Mouse (Mus musculus): Measurements from ENCODE around the gene Alx3. TPM values are rescaled to one million over a fixed set of nuclear protein-coding genes. Genes with fewer than 3 reads are reported as not detected.
A peak's percentile ranks its signal among the peaks of the same experiment; 100 is the strongest.

Gene Alx3
- polyA plus RNA-seq, 1 experiment from 2014 or later: not detected

DNA sequence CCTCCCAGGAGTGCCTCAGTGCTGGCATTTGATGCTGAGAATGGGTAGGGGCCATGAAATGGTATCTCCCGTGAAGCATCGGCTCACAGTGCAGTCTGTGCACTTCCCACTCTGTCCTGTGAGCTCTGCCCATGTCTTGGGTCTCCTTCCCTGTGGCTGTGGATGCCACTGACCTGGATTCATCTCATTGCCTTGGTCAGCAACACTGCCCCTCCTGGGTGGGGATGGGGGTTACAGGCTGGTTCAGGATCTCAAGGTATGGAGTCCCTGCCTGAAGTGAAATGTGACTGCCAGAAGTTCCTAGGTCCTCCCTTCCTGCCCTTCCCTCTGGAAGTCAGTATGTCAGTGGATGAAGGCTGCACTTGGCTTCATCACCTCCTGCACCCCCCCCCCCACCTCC lies 32.7 kb upstream of the Alx3 start:
- WGBS: 80% methylated on average over 2 of the region's 2 CpGs

GRCm38 (mm10) chr3:107562591-107562990 lies 32.2 kb upstream of the Alx3 start:
- no peak for ATAC-seq (ENCODE audit: insufficient number of reproducible peaks, insufficient read depth, low FRiP score, low read depth)
- Histone ChIP-seq H3K9me3 (ENCODE audit: control insufficient read depth, low read depth, low read length) (no peaks in the 10 kb centered on the region), H3K36me3 (ENCODE audit: control insufficient read depth, insufficient read depth, low read length) (no peaks in the 10 kb centered on the region), H3K4me3 (ENCODE audit: low read depth, low read length) (no peak overlapping the region), H3K27ac (ENCODE audit: low read length) (no peak overlapping the region), H3K9ac (replicated peaks; ENCODE audit: low read depth, low read length) (no peak overlapping the region), H3K27me3 (ENCODE audit: control insufficient read depth, insufficient read depth, low read length) (no peaks in the 10 kb centered on the region), H3K4me2 (replicated peaks; ENCODE audit: low read depth, low read length) (no peak overlapping the region), H3K4me1 (ENCODE audit: control insufficient read depth, insufficient read depth, low read length) (no peaks in the 10 kb centered on the region)
- WGBS: 78% methylated on average over 4 of the region's 4 CpGs

More for the DNA sequence above, 32.7 kb upstream of the Alx3 start:
- no peak overlapping the region for H3K27ac ChIP-seq (ENCODE audit: low read length)
- H3K9ac ChIP-seq (replicated peaks; ENCODE audit: low read depth, low read length): no peak overlapping the region
- no peaks in the 10 kb centered on the region for H3K27me3 ChIP-seq (ENCODE audit: control insufficient read depth, insufficient read depth, low read length)
- H3K4me3 ChIP-seq (ENCODE audit: low read depth, low read length): no peak overlapping the region
- no peaks in the 10 kb centered on the region for H3K9me3 ChIP-seq (ENCODE audit: control insufficient read depth, low read depth, low read length)
- ATAC-seq (ENCODE audit: insufficient number of reproducible peaks, insufficient read depth, low FRiP score, low read depth): no peak
- no peaks in the 10 kb centered on the region for H3K4me1 ChIP-seq (ENCODE audit: control insufficient read depth, insufficient read depth, low read length)
- H3K4me2 ChIP-seq (replicated peaks; ENCODE audit: low read depth, low read length): no peak overlapping the region
- H3K36me3 ChIP-seq (ENCODE audit: control insufficient read depth, insufficient read depth, low read length): no peaks in the 10 kb centered on the region

- peak; percentile 40; the same call in 1 of the 2 replicates for ATAC-seq (ENCODE audit: insufficient number of reproducible peaks, insufficient read depth, low FRiP score, low read depth)
- no peak overlapping the region for H3K4me3 ChIP-seq (ENCODE audit: low read depth, low read length)
- no peaks in the 10 kb centered on the region for H3K36me3 ChIP-seq (ENCODE audit: control insufficient read depth, insufficient read depth, low read length)
- no peak overlapping the region for H3K9ac ChIP-seq (replicated peaks; ENCODE audit: low read depth, low read length)
- no peaks in the 10 kb centered on the region for H3K9me3 ChIP-seq (ENCODE audit: control insufficient read depth, low read depth, low read length)
- H3K4me1 ChIP-seq (ENCODE audit: control insufficient read depth, insufficient read depth, low read length): no peaks in the 10 kb centered on the region
- H3K4me2 ChIP-seq (replicated peaks; ENCODE audit: low read depth, low read length): no peak overlapping the region
- no peaks in the 10 kb centered on the region for H3K27me3 ChIP-seq (ENCODE audit: control insufficient read depth, insufficient read depth, low read length)
- WGBS: 39% methylated on average over 4 of the region's 4 CpGs
- H3K27ac ChIP-seq (ENCODE audit: low read length): no peak overlapping the region
Measured at GRCm38 (mm10) chr3:107563880-107564279, 31.0 kb upstream of the Alx3 start.

DNA sequence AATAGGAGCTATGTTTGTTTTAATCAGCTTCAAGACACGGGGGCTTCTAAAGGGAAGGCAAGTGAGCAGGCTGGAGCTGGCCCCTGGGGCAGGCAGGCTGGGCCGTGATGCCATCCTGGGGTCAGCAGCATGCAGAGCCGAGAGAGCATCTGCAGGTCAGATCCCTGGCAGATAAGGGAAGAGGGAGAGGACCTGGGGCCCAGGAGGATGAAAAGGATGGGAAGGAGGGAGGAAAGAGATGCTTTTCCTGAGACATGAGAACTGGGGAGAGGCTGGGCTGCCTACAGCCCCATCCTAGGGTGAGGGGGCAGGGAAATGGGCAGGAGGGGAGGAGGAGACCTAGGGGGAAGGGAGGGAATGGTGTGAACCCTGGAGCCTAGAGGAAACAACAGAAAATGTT lies 29.5 kb upstream of the Alx3 start:
- H3K36me3 ChIP-seq (ENCODE audit: control insufficient read depth, insufficient read depth, low read length): no peaks in the 10 kb centered on the region
- no peaks in the 10 kb centered on the region for H3K9me3 ChIP-seq (ENCODE audit: control insufficient read depth, low read depth, low read length)
- no peaks in the 10 kb centered on the region for H3K27me3 ChIP-seq (ENCODE audit: control insufficient read depth, insufficient read depth, low read length)
- H3K27ac ChIP-seq (ENCODE audit: low read length): no peak overlapping the region
- no peak overlapping the region for H3K4me3 ChIP-seq (ENCODE audit: low read depth, low read length)
- 15% methylated on average over 3 of the region's 3 CpGs for WGBS
- no peak overlapping the region for H3K4me2 ChIP-seq (replicated peaks; ENCODE audit: low read depth, low read length)
- H3K4me1 ChIP-seq (ENCODE audit: control insufficient read depth, insufficient read depth, low read length): no peaks in the 10 kb centered on the region
- H3K9ac ChIP-seq (replicated peaks; ENCODE audit: low read depth, low read length): no peak overlapping the region
- ATAC-seq (ENCODE audit: insufficient number of reproducible peaks, insufficient read depth, low FRiP score, low read depth): no peak

DNA sequence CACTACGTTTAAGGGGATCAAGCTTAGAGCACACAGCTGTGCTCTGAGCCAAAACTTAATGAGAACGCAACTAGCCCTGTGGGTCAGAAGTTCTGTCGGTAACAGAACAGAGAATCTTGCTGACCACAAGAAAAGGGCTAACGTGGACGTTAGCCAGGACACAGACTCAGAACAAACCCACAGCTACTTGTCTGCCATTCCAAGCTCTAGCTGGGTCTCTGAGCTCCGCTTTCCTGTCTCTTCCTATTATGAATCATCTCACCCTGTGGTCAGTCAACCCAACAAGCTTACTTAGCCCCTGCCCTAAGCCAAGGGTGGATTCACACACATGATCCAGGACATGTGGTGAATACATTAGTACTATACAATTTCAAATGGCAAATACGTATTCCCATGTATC lies 27.1 kb upstream of the Alx3 start:
- Histone ChIP-seq H3K4me1 (ENCODE audit: control insufficient read depth, insufficient read depth, low read length) (no peaks in the 10 kb centered on the region), H3K4me3 (ENCODE audit: low read depth, low read length) (no peak overlapping the region), H3K27me3 (ENCODE audit: control insufficient read depth, insufficient read depth, low read length) (no peaks in the 10 kb centered on the region), H3K4me2 (replicated peaks; ENCODE audit: low read depth, low read length) (no peak overlapping the region), H3K36me3 (ENCODE audit: control insufficient read depth, insufficient read depth, low read length) (no peaks in the 10 kb centered on the region), H3K27ac (ENCODE audit: low read length) (no peak overlapping the region), H3K9me3 (ENCODE audit: control insufficient read depth, low read depth, low read length) (no peaks in the 10 kb centered on the region), H3K9ac (replicated peaks; ENCODE audit: low read depth, low read length) (no peak overlapping the region)
- 74% methylated on average over 7 of the region's 7 CpGs for whole genome bisulfite sequencing
- ATAC-seq (ENCODE audit: insufficient number of reproducible peaks, insufficient read depth, low FRiP score, low read depth): no peak

- no peak for ATAC-seq (ENCODE audit: insufficient number of reproducible peaks, insufficient read depth, low FRiP score, low read depth)
- no peaks in the 10 kb centered on the region for H3K27me3 ChIP-seq (ENCODE audit: control insufficient read depth, insufficient read depth, low read length)
Measured at GRCm38 (mm10) chr3:107568721-107569120, 26.1 kb upstream of the Alx3 start.

GRCm38 (mm10) chr3:107571205-107571604 lies 23.6 kb upstream of the Alx3 start:
- H3K36me3 ChIP-seq (ENCODE audit: control insufficient read depth, insufficient read depth, low read length): no peaks in the 10 kb centered on the region
- no peaks in the 10 kb centered on the region for H3K27me3 ChIP-seq (ENCODE audit: control insufficient read depth, insufficient read depth, low read length)
- H3K4me1 ChIP-seq (ENCODE audit: control insufficient read depth, insufficient read depth, low read length): no peaks in the 10 kb centered on the region
- no peaks in the 10 kb centered on the region for H3K9me3 ChIP-seq (ENCODE audit: control insufficient read depth, low read depth, low read length)
- H3K9ac ChIP-seq (replicated peaks; ENCODE audit: low read depth, low read length): no peak overlapping the region
- H3K4me3 ChIP-seq (ENCODE audit: low read depth, low read length): no peak overlapping the region
- no peak for ATAC-seq (ENCODE audit: insufficient number of reproducible peaks, insufficient read depth, low FRiP score, low read depth)
- 54% methylated on average over 2 of the region's 2 CpGs for WGBS
- H3K27ac ChIP-seq (ENCODE audit: low read length): no peak overlapping the region
- no peak overlapping the region for H3K4me2 ChIP-seq (replicated peaks; ENCODE audit: low read depth, low read length)

More at GRCm38 (mm10) chr3:107568721-107569120, 26.1 kb upstream of the Alx3 start:
- Histone ChIP-seq H3K4me1 (ENCODE audit: control insufficient read depth, insufficient read depth, low read length) (no peaks in the 10 kb centered on the region), H3K4me3 (ENCODE audit: low read depth, low read length) (no peak overlapping the region), H3K9ac (replicated peaks; ENCODE audit: low read depth, low read length) (no peak overlapping the region), H3K4me2 (replicated peaks; ENCODE audit: low read depth, low read length) (no peak overlapping the region), H3K9me3 (ENCODE audit: control insufficient read depth, low read depth, low read length) (no peaks in the 10 kb centered on the region), H3K36me3 (ENCODE audit: control insufficient read depth, insufficient read depth, low read length) (no peaks in the 10 kb centered on the region), H3K27ac (ENCODE audit: low read length) (no peak overlapping the region)
- WGBS: 75% methylated on average over 4 of the region's 4 CpGs

- no peak for ATAC-seq (ENCODE audit: insufficient number of reproducible peaks, insufficient read depth, low FRiP score, low read depth)
- no peak overlapping the region for H3K4me2 ChIP-seq (replicated peaks; ENCODE audit: low read depth, low read length)
- H3K4me1 ChIP-seq (ENCODE audit: control insufficient read depth, insufficient read depth, low read length): no peaks in the 10 kb centered on the region
- H3K36me3 ChIP-seq (ENCODE audit: control insufficient read depth, insufficient read depth, low read length): no peaks in the 10 kb centered on the region
- H3K9ac ChIP-seq (replicated peaks; ENCODE audit: low read depth, low read length): no peak overlapping the region
- H3K27ac ChIP-seq (ENCODE audit: low read length): no peak overlapping the region
- no peaks in the 10 kb centered on the region for H3K9me3 ChIP-seq (ENCODE audit: control insufficient read depth, low read depth, low read length)
- 76% methylated on average over 3 of the region's 3 CpGs for WGBS
- peaks cover 17% of the 10 kb centered on the region; the same call in 1 of the 2 replicates for H3K27me3 ChIP-seq (ENCODE audit: control insufficient read depth, insufficient read depth, low read length)
- H3K4me3 ChIP-seq (ENCODE audit: low read depth, low read length): no peak overlapping the region
Measured at GRCm38 (mm10) chr3:107576807-107577206, 18.0 kb upstream of the Alx3 start.

DNA sequence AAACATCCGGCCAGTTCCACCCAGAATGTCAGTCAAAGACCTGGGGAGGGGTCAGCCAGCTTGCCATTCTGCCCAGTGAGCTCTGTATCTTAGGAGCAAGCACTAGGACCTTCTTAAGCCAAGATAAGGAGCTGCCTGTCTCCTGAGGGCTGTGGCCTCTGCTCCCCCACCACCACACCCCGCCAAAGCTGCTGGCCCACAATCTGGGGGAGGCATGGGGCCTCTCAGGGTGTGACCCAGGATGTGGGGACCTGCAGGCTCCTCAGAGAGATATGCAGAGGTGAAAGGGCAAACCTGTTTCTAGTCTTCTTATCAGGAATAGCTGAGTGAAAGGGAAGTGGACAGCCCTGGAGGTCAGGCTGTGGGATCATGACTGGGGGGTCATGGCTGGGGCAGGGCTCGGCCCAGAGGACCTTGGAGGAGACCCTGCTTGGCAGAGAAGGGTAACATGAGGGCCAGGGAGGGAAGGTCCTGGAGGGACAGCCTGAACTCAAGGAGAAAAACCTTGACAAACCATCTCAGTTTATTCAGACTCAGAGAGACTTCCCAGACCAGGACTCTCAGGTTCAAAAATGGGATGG lies 16.9 kb upstream of the Alx3 start:
- Histone ChIP-seq H3K36me3 (ENCODE audit: control insufficient read depth, insufficient read depth, low read length) (no peaks in the 10 kb centered on the region), H3K4me1 (ENCODE audit: control insufficient read depth, insufficient read depth, low read length) (0 out of 2 replicates have a peak, but pooled peaks cover 2% of the 10 kb centered on the region), H3K4me2 (replicated peaks; ENCODE audit: low read depth, low read length) (no peak overlapping the region), H3K27ac (ENCODE audit: low read length) (no peak overlapping the region), H3K4me3 (ENCODE audit: low read depth, low read length) (no peak overlapping the region), H3K27me3 (ENCODE audit: control insufficient read depth, insufficient read depth, low read length) (peaks cover 21% of the 10 kb centered on the region; the same call in 1 of the 2 replicates), H3K9me3 (ENCODE audit: control insufficient read depth, low read depth, low read length) (no peaks in the 10 kb centered on the region), H3K9ac (replicated peaks; ENCODE audit: low read depth, low read length) (no peak overlapping the region)
- 19% methylated on average over 3 of the region's 3 CpGs for WGBS
- ATAC-seq (ENCODE audit: insufficient number of reproducible peaks, insufficient read depth, low FRiP score, low read depth): 0 out of 2 replicates have a peak, but pooled peaks have one; percentile 28
